Mouse (Mus musculus) CH12.LX (cell line): ENCODE measurements at regions not wholly inside any gene's neighbourhood (a gene's known extent, or its start where the extent isn't known, plus 50 kb on each side); places are given as distances from the start of the nearest gene placed in this dataset.

Experiments used
- DNase-seq: peaks from one replicate; pipeline ENCODE4 v3.0.0-alpha.2; 2013; ENCODE audit errors: extremely low read depth
- H3K27ac ChIP-seq: 2 replicates; pipeline ENCODE4 v1.5.1; 2012; ENCODE audit warnings: low read depth, mild to moderate bottlenecking, control low read depth, moderate library complexity; ENCODE audit not compliant: insufficient read depth
- H3K27me3 ChIP-seq: replicated peaks from 2 replicates; pipeline ENCODE3; 2012; ENCODE audit warnings: inconsistent platforms
- H3K36me3 ChIP-seq, 2 experiments: replicated peaks in 1 of 2; 2 replicates each; pipeline versions ENCODE3 to v1.6.1; 2012; ENCODE audit warnings: inconsistent platforms in 1 of 2, low read length in 1 of 2, mild to moderate bottlenecking in 1 of 2, mixed read lengths in 1 of 2, moderate library complexity in 1 of 2; ENCODE audit not compliant: control insufficient read depth in 1 of 2, insufficient read depth in 1 of 2
- H3K4me1 ChIP-seq, 2 experiments: 2 replicates each; pipeline ENCODE4 v1.6.1; 2012; ENCODE audit warnings: inconsistent platforms in 1 of 2, moderate library complexity in 1 of 2; ENCODE audit not compliant: insufficient read depth in 2 of 2, control insufficient read depth in 1 of 2
- H3K4me2 ChIP-seq: 2 replicates; pipeline ENCODE4 v1.6.1; 2012; ENCODE audit warnings: low read depth, mild to moderate bottlenecking, control low read depth; ENCODE audit not compliant: poor library complexity, insufficient read depth, severe bottlenecking
- H3K4me3 ChIP-seq, 3 experiments: fragments of 150-350 bp in 1 of 3; sonication (generic) in 1 of 3; replicated peaks in 1 of 3; 2 replicates each; pipeline versions ENCODE3 to v1.5.1; 2011 to 2012; ENCODE audit warnings: low read depth in 2 of 3, low read length in 2 of 3, mild to moderate bottlenecking in 2 of 3, moderate library complexity in 2 of 3, control low read depth in 1 of 3, improper control_type of control experiment in 1 of 3, inconsistent platforms in 1 of 3, mixed read lengths in 1 of 3; ENCODE audit not compliant: poor library complexity in 1 of 3
- H3K79me2 ChIP-seq: replicated peaks from 2 replicates; pipeline ENCODE4 v1.6.1; 2012; ENCODE audit warnings: mild to moderate bottlenecking, moderate library complexity; ENCODE audit not compliant: control insufficient read depth, poor library complexity, insufficient read depth, severe bottlenecking; ENCODE audit errors: extremely low read depth
- H3K9ac ChIP-seq: 2 replicates; pipeline ENCODE4 v1.6.1; 2012; ENCODE audit warnings: low read depth, mild to moderate bottlenecking, control low read depth, moderate library complexity; ENCODE audit not compliant: insufficient read depth
- H3K9me3 ChIP-seq: replicated peaks from 2 replicates; pipeline ENCODE3; 2012; ENCODE audit warnings: low read length, inconsistent platforms, mixed read lengths
- BHLHE40 ChIP-seq: IDR thresholded peaks from 2 replicates; pipeline ENCODE4 v1.6.1; 2011; ENCODE audit warnings: mild to moderate bottlenecking, low read depth, low read length, improper control_type of control experiment
- CHD1 ChIP-seq: IDR thresholded peaks from 2 replicates; pipeline ENCODE4 v1.6.1; 2012; ENCODE audit warnings: low read depth, low read length, improper control_type of control experiment, inconsistent platforms
- CHD2 ChIP-seq: IDR thresholded peaks from 2 replicates; pipeline ENCODE4 v1.6.1; 2011; ENCODE audit warnings: low read length, improper control_type of control experiment
- E2F4 ChIP-seq: IDR thresholded peaks from 2 replicates; pipeline ENCODE4 v1.6.1; 2011; ENCODE audit warnings: low read depth, low read length, improper control_type of control experiment; ENCODE audit not compliant: insufficient replicate concordance
- ELF1 ChIP-seq: IDR thresholded peaks from 2 replicates; pipeline ENCODE4 v1.6.1; 2014; ENCODE audit warnings: low read depth, mild to moderate bottlenecking, inconsistent platforms, low read length, improper control_type of control experiment
- EP300 ChIP-seq: IDR thresholded peaks from 2 replicates; pipeline ENCODE4 v1.6.1; 2011; ENCODE audit warnings: low read length, improper control_type of control experiment
- GABPA ChIP-seq: IDR thresholded peaks from 2 replicates; pipeline ENCODE4 v1.6.1; 2012; ENCODE audit warnings: low read depth, low read length, improper control_type of control experiment, inconsistent platforms; ENCODE audit not compliant: insufficient replicate concordance
- IRF4 ChIP-seq: IDR thresholded peaks from 2 replicates; pipeline ENCODE4 v1.6.1; 2014; ENCODE audit warnings: low read depth, mild to moderate bottlenecking, inconsistent platforms, low read length, improper control_type of control experiment
- JUND ChIP-seq: conservative IDR thresholded peaks from 2 replicates; pipeline ENCODE4 v1.6.1; 2011; ENCODE audit warnings: low read depth, low read length, improper control_type of control experiment
- KAT2A ChIP-seq: IDR thresholded peaks from 2 replicates; pipeline ENCODE4 v1.6.1; 2012; ENCODE audit warnings: low read length, improper control_type of control experiment, inconsistent platforms; ENCODE audit not compliant: insufficient replicate concordance
- MAFK ChIP-seq: IDR thresholded peaks from 2 replicates; pipeline ENCODE4 v1.6.1; 2011; ENCODE audit warnings: low read length, improper control_type of control experiment; ENCODE audit not compliant: insufficient replicate concordance
- MAX ChIP-seq: IDR thresholded peaks from 2 replicates; pipeline ENCODE4 v1.6.1; 2011; ENCODE audit warnings: low read length, improper control_type of control experiment
- MAZ ChIP-seq: IDR thresholded peaks from 2 replicates; pipeline ENCODE4 v1.6.1; 2012; ENCODE audit warnings: low read depth, mild to moderate bottlenecking, inconsistent platforms, low read length, improper control_type of control experiment, moderate library complexity
- MEF2A ChIP-seq: IDR thresholded peaks from 2 replicates; pipeline ENCODE4 v1.6.1; 2014; ENCODE audit warnings: low read depth, mild to moderate bottlenecking, inconsistent platforms, low read length, improper control_type of control experiment, borderline replicate concordance
- MXI1 ChIP-seq: IDR thresholded peaks from 2 replicates; pipeline ENCODE4 v1.6.1; 2011; ENCODE audit warnings: mild to moderate bottlenecking, low read depth, low read length, improper control_type of control experiment
- MYC ChIP-seq: IDR thresholded peaks from 2 replicates; pipeline ENCODE4 v1.6.1; 2011; ENCODE audit warnings: low read depth, mild to moderate bottlenecking, improper control_type of control experiment, low read length
- NELFE ChIP-seq: IDR thresholded peaks from 2 replicates; pipeline ENCODE4 v1.6.1; 2011; ENCODE audit warnings: low read depth, low read length, improper control_type of control experiment
- NRF1 ChIP-seq: IDR thresholded peaks from 2 replicates; pipeline ENCODE4 v1.6.1; 2014; ENCODE audit warnings: low read depth, mild to moderate bottlenecking, inconsistent platforms, low read length, improper control_type of control experiment, moderate library complexity
- POLR2A ChIP-seq: IDR thresholded peaks from 2 replicates; pipeline ENCODE4 v1.6.1; 2011; ENCODE audit warnings: low read depth, mild to moderate bottlenecking, improper control_type of control experiment, low read length
- RAD21 ChIP-seq: IDR thresholded peaks from 2 replicates; pipeline ENCODE4 v1.6.1; 2011; ENCODE audit warnings: low read depth, mild to moderate bottlenecking, low read length, improper control_type of control experiment, moderate library complexity
- RCOR1 ChIP-seq: conservative IDR thresholded peaks from 2 replicates; pipeline ENCODE4 v1.6.1; 2012; ENCODE audit warnings: low read depth, mild to moderate bottlenecking, inconsistent platforms, low read length, improper control_type of control experiment
- SIN3A ChIP-seq: IDR thresholded peaks from 2 replicates; pipeline ENCODE4 v1.6.1; 2012; ENCODE audit warnings: low read length, improper control_type of control experiment, inconsistent platforms
- SMC3 ChIP-seq: IDR thresholded peaks from 2 replicates; pipeline ENCODE4 v1.6.1; 2011; ENCODE audit warnings: low read depth, low read length, improper control_type of control experiment
- TBP ChIP-seq: conservative IDR thresholded peaks from 2 replicates; pipeline ENCODE4 v1.6.1; 2011; ENCODE audit warnings: low read depth, low read length, improper control_type of control experiment
- TCF12 ChIP-seq: IDR thresholded peaks from 2 replicates; pipeline ENCODE4 v1.6.1; 2014; ENCODE audit warnings: low read depth, mild to moderate bottlenecking, inconsistent platforms, low read length, improper control_type of control experiment
- UBTF ChIP-seq: IDR thresholded peaks from 2 replicates; pipeline ENCODE4 v1.6.1; 2012; ENCODE audit warnings: low read depth, mild to moderate bottlenecking, inconsistent platforms, low read length, improper control_type of control experiment, moderate library complexity
- USF2 ChIP-seq: conservative IDR thresholded peaks from 2 replicates; pipeline ENCODE4 v1.6.1; 2011; ENCODE audit warnings: low read depth, low read length, improper control_type of control experiment
- ZC3H11A ChIP-seq: IDR thresholded peaks from 2 replicates; pipeline ENCODE4 v1.6.1; 2012; ENCODE audit warnings: low read depth, mild to moderate bottlenecking, inconsistent platforms, low read length, improper control_type of control experiment
- ZKSCAN1 ChIP-seq: IDR thresholded peaks from 2 replicates; pipeline ENCODE4 v1.6.1; 2012; ENCODE audit warnings: low read depth, inconsistent platforms, low read length, improper control_type of control experiment, borderline replicate concordance
- dilution Hi-C: fragments of 300-500 bp; cut with MboI; formaldehyde crosslinking; loops from 2 replicates; pipeline ENCODE4 v1.14.3; 2020; ENCODE audit warnings: low sequenced_read_pairs; ENCODE audit not compliant: extremely low pct_unique_long_range_greater_than_20kb, extremely low pct_ligation_motif_present
- in situ Hi-C: fragments of 300-500 bp; cut with MboI; formaldehyde crosslinking; loops from 3 replicates; pipeline ENCODE4 v1.14.3; 2019; ENCODE audit warnings: low sequenced_read_pairs, low pct_ligation_motif_present, low pct_unique_long_range_greater_than_20kb, mixed read lengths

DNA sequence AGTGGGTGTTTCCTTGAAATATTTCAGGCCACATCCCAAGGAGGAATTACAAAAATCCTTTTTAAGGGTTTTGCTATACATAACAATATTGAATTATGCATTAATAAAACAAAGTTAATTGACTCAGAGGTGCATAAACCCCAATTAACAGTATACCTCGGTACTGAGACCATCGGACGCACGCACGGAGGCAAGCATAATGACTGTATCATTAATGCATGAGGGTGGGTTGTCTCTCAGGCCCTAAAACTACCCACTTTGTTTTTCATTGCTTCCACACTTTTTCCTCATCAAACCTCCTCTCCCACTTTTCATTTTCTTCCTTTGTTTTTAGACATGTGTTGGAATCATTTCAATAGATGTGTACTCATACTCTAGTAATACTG, 339.6 kb downstream of the Btg1 start:
- DNase-seq, result no peak
- Histone ChIP-seq H3K4me1 (no peaks in the 10 kb centered on the region; a peak in 2 of 4 replicates), H3K27ac (no peak overlapping the region), H3K36me3 (no peaks in the 10 kb centered on the region)
- in situ Hi-C loops, result no loop called here
- dilution Hi-C loops, result no loop called here
- TF ChIP-seq KAT2A (no peak), E2F4 (no peak), RCOR1 (no peak)
- TF ChIP-seq, all 38 proteins: peak for 0
- Histone ChIP-seq H3K27me3 (no peaks in the 10 kb centered on the region), H3K9me3 (no peaks in the 10 kb centered on the region), H3K4me3 (no peak overlapping the region), H3K4me2 (no peak overlapping the region), H3K9ac (no peak overlapping the region), H3K79me2 (no peaks in the 10 kb centered on the region)

DNA sequence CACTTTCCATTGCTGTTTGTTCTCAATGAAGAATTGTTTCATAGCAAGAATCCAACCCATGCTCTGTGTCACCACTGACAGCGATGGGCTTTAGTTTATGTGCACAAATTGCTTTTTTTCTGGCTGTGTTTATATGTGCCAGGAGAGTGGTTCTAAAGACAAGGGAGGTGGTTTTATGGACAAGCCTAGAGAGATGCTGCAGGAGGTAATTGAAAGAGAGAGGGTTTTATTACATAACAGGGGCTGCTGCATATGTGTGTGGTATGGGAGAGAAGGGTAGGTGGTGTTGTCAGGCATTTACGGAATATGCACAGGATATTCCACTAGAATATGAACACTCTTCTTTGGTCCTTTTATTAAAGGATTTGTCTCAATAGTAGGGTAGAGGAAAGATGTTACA, 340.2 kb downstream of the Btg1 start:
- DNase-seq, result no peak
- H3K4me2 ChIP-seq, result no peak overlapping the region
- H3K4me3 ChIP-seq, result no peak overlapping the region
- H3K9me3 ChIP-seq, result no peaks in the 10 kb centered on the region
- no peak overlapping the region for H3K27ac ChIP-seq
- no peaks in the 10 kb centered on the region for H3K79me2 ChIP-seq
- H3K27me3 ChIP-seq, result no peaks in the 10 kb centered on the region
- dilution Hi-C loops (no loop called here), in situ Hi-C loops (no loop called here)
- H3K4me1 ChIP-seq, result no peaks in the 10 kb centered on the region; a peak in 2 of 4 replicates
- H3K9ac ChIP-seq, result no peak overlapping the region
- TF ChIP-seq MAX (no peak), SIN3A (no peak), SMC3 (no peak), MYC (no peak), CHD1 (no peak), IRF4 (no peak), USF2 (no peak), ZC3H11A (no peak), NELFE (no peak), RAD21 (no peak), ELF1 (no peak)
- no peaks in the 10 kb centered on the region for H3K36me3 ChIP-seq

DNA sequence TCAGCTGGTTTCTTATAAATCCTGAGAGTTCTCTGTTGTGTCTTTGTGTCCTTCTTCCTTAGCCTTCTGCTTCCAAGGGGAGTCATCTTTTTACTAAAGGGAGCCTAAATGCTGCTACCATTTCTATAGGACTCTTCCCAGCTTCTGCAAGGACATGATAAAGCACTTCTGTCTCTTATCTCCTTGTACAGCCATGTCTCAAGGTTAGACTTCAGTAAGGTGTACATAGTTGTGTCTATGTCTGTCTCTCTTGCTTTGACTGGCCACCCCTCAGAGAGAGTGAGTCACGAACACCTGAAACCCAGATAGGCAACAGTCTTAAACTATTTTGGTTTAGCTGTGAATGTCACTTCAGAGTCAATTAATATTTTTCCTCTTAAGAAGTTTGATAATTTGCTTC, 353.0 kb downstream of the Btg1 start:
- TF ChIP-seq BHLHE40 (no peak), POLR2A (no peak), RCOR1 (no peak), MEF2A (no peak), TBP (no peak), UBTF (no peak), MXI1 (no peak), JUND (no peak), MAZ (no peak), GABPA (no peak), EP300 (no peak), MAFK (no peak), CHD2 (no peak), SMC3 (no peak), ZC3H11A (no peak), KAT2A (no peak), TCF12 (no peak), NRF1 (no peak), ZKSCAN1 (no peak)
- Histone ChIP-seq H3K36me3 (no peaks in the 10 kb centered on the region), H3K9ac (no peak overlapping the region), H3K4me3 (no peak overlapping the region), H3K27ac (no peak overlapping the region), H3K4me1 (no peaks in the 10 kb centered on the region), H3K9me3 (no peaks in the 10 kb centered on the region), H3K79me2 (no peaks in the 10 kb centered on the region), H3K27me3 (no peaks in the 10 kb centered on the region), H3K4me2 (no peak overlapping the region)
- DNase-seq, result no peak
- in situ Hi-C loops (no loop called here), dilution Hi-C loops (no loop called here)
